ENCODE assay signal across 15 mouse cellular contexts in genomic region chr1:131659512-131660085, GRCm38 (mm10). TPM values are rescaled to one million over a fixed set of nuclear protein-coding genes. Genes with fewer than 3 reads are reported as not detected.
"Had no signal": no experiment of that assay in that cellular context is flagged by ENCODE, and none has a peak within 500 bp of the region (broad histone marks: within the 10 kb centered on the region; RNA-seq: fewer than 3 reads in every experiment).

No protein-coding gene starts in this region.

- H3K27ac ChIP-seq: layer of hippocampus, adult 2 months; limb, embryonic 13.5 days; liver, embryonic 12.5 days; midbrain, embryonic 10.5 days; neural tube, embryonic 12.5 days had no signal

- DNase-seq: kidney, postnatal 10 days; kidney, postnatal 4 days; lung, embryonic 14.5 days; lung, postnatal 10 days; lung, postnatal 4 days; midbrain, embryonic 14.5 days; right cerebral cortex, postnatal 4 days; spleen, adult 18-20 months; thymus, adult 18-20 months; thymus, postnatal 25 days had no signal

- H3K9me3 ChIP-seq: limb, embryonic 13.5 days; liver, embryonic 12.5 days; midbrain, embryonic 10.5 days; neural tube, embryonic 12.5 days had no signal

- H3K27me3 ChIP-seq: limb, embryonic 13.5 days; liver, embryonic 12.5 days; neural tube, embryonic 12.5 days had no signal

- H3K4me2 ChIP-seq: limb, embryonic 13.5 days; liver, embryonic 12.5 days; lung, embryonic 14.5 days; neural tube, embryonic 12.5 days had no signal

- H3K9ac ChIP-seq: limb, embryonic 13.5 days; liver, embryonic 12.5 days; lung, embryonic 14.5 days; neural tube, embryonic 12.5 days had no signal

- H3K36me3 ChIP-seq: limb, embryonic 13.5 days; liver, embryonic 12.5 days; midbrain, embryonic 10.5 days; neural tube, embryonic 12.5 days had no signal

- ATAC-seq: liver, embryonic 12.5 days had no signal

- H3K4me3 ChIP-seq: layer of hippocampus, adult 2 months; limb, embryonic 13.5 days; liver, embryonic 12.5 days; midbrain, embryonic 10.5 days; neural tube, embryonic 12.5 days had no signal

RNA-seq across cellular contexts. Expression of gene Ctse, which starts 21.5 kb away (rescaled TPM):
- total RNA-seq: layer of hippocampus, adult 2 months had no signal
- polyA plus RNA-seq: midbrain, embryonic 10.5 days; midbrain, embryonic 14.5 days had no signal
